Mouse (Mus musculus): ENCODE measurements around the gene Polr2i. TPM values are rescaled to one million over a fixed set of nuclear protein-coding genes. Genes with fewer than 3 reads are reported as not detected.

The Polr2i gene
- polyA plus RNA-seq, 1 experiment from 2014 or later: 144 TPM

DNA sequence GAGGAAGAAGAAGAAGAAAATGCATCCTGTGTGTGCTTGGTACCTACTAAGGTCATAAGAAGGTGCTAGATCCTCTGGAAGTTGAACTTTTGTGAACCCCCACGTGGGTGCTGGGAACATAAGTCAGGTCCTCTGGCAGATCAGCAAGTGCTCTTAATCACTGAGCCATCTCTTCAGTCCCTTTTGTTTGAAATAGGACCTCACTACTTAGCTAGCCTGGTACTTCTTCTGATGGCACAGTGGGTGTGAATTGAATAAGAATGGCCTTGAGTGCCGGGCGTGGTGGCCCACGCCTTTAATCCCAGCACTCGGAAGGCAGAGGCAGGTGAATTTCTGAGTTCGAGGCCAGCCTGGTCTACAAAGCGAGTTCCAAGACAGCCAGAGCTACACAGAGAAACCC lies 34.2 kb downstream of the Polr2i start:
- 85% methylated on average over 7 of the region's 7 CpGs for WGBS
- Histone ChIP-seq H3K9ac (replicated peaks; ENCODE audit: low read depth) (no peak overlapping the region), H3K4me2 (replicated peaks; ENCODE audit: low read depth, low read length) (no peak overlapping the region), H3K27ac (ENCODE audit: low read length) (no peak overlapping the region), H3K9me3 (ENCODE audit: low read length) (no peaks in the 10 kb centered on the region), H3K4me1 (ENCODE audit: insufficient read depth, low read depth, low read length) (no peaks in the 10 kb centered on the region), H3K4me3 (ENCODE audit: low read depth, low read length) (no peak overlapping the region), H3K36me3 (ENCODE audit: insufficient read depth, low read length) (no peaks in the 10 kb centered on the region), H3K27me3 (replicated peaks; ENCODE audit: insufficient read depth, low read length) (no peaks in the 10 kb centered on the region)
- ATAC-seq (no peak), DNase-seq (ENCODE audit: low spot score) (no peak)
- TF ChIP-seq CTCF (IDR thresholded peaks at IDR 0.05): no peak
- TF ChIP-seq EP300 (IDR thresholded peaks at IDR 0.05): no peak

DNA sequence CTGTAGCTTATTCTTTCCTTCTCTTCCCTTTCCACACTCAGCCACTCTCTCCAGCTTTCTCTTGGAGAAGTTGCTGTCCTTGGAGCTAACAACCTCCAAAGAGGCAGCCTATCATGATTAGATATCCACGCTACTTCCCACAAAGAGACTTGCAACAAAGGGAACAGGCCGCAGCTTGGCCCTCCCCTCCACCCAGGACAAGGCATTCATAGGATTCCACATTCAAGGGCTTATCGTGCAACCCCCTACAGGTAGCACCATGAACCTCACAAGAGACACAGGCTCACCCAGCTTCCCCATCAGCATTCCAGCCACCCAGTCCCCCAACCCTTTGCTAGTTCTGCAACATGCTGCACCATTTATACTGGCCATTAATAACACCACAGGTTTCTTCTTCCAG lies 35.0 kb downstream of the Polr2i start:
- WGBS: 83% methylated on average over 3 of the region's 3 CpGs
- Histone ChIP-seq H3K9ac (replicated peaks; ENCODE audit: low read depth) (no peak overlapping the region), H3K4me1 (ENCODE audit: insufficient read depth, low read depth, low read length) (no peaks in the 10 kb centered on the region)

GRCm38 (mm10) chr7:30269641-30270040 lies 37.9 kb downstream of the Polr2i start:
- no peak overlapping the region for H3K27ac ChIP-seq (ENCODE audit: low read length)
- H3K27me3 ChIP-seq (replicated peaks; ENCODE audit: insufficient read depth, low read length): no peaks in the 10 kb centered on the region
- H3K36me3 ChIP-seq (ENCODE audit: insufficient read depth, low read length): no peaks in the 10 kb centered on the region
- ATAC-seq (no peak), DNase-seq (ENCODE audit: low spot score) (no peak)
- no peak overlapping the region for H3K4me2 ChIP-seq (replicated peaks; ENCODE audit: low read depth, low read length)
- 76% methylated on average over 4 of the region's 4 CpGs for WGBS
- TF ChIP-seq EP300 (IDR thresholded peaks at IDR 0.05) (no peak), CTCF (IDR thresholded peaks at IDR 0.05) (no peak)
- H3K4me1 ChIP-seq (ENCODE audit: insufficient read depth, low read depth, low read length): no peaks in the 10 kb centered on the region
- H3K9ac ChIP-seq (replicated peaks; ENCODE audit: low read depth): no peak overlapping the region
- H3K9me3 ChIP-seq (ENCODE audit: low read length): no peaks in the 10 kb centered on the region
- H3K4me3 ChIP-seq (ENCODE audit: low read depth, low read length): no peak overlapping the region

More for the DNA sequence above, 35.0 kb downstream of the Polr2i start:
- Histone ChIP-seq H3K9me3 (ENCODE audit: low read length) (no peaks in the 10 kb centered on the region), H3K27me3 (replicated peaks; ENCODE audit: insufficient read depth, low read length) (no peaks in the 10 kb centered on the region), H3K36me3 (ENCODE audit: insufficient read depth, low read length) (no peaks in the 10 kb centered on the region), H3K27ac (ENCODE audit: low read length) (no peak overlapping the region), H3K4me3 (ENCODE audit: low read depth, low read length) (no peak overlapping the region), H3K4me2 (replicated peaks; ENCODE audit: low read depth, low read length) (no peak overlapping the region)
- no peak for DNase-seq (ENCODE audit: low spot score)
- TF ChIP-seq CTCF (IDR thresholded peaks at IDR 0.05) (no peak), EP300 (IDR thresholded peaks at IDR 0.05) (no peak)
- ATAC-seq: no peak

GRCm38 (mm10) chr7:30274383-30274782 lies 42.6 kb downstream of the Polr2i start:
- no peaks in the 10 kb centered on the region for H3K27me3 ChIP-seq (replicated peaks; ENCODE audit: insufficient read depth, low read length)
- no peaks in the 10 kb centered on the region for H3K36me3 ChIP-seq (ENCODE audit: insufficient read depth, low read length)
- no peak overlapping the region for H3K27ac ChIP-seq (ENCODE audit: low read length)
- DNase-seq (ENCODE audit: low spot score): peak; percentile 52
- H3K4me2 ChIP-seq (replicated peaks; ENCODE audit: low read depth, low read length): no peak overlapping the region
- ATAC-seq: peak; percentile 57
- H3K4me3 ChIP-seq (ENCODE audit: low read depth, low read length): no peak overlapping the region
- H3K4me1 ChIP-seq (ENCODE audit: insufficient read depth, low read depth, low read length): no peaks in the 10 kb centered on the region
- no peak overlapping the region for H3K9ac ChIP-seq (replicated peaks; ENCODE audit: low read depth)
- H3K9me3 ChIP-seq (ENCODE audit: low read length): no peaks in the 10 kb centered on the region
- WGBS: 49% methylated on average over 6 of the region's 6 CpGs
- no peak for TF ChIP-seq EP300 (IDR thresholded peaks at IDR 0.05)
- no peak for TF ChIP-seq CTCF (IDR thresholded peaks at IDR 0.05)

DNA sequence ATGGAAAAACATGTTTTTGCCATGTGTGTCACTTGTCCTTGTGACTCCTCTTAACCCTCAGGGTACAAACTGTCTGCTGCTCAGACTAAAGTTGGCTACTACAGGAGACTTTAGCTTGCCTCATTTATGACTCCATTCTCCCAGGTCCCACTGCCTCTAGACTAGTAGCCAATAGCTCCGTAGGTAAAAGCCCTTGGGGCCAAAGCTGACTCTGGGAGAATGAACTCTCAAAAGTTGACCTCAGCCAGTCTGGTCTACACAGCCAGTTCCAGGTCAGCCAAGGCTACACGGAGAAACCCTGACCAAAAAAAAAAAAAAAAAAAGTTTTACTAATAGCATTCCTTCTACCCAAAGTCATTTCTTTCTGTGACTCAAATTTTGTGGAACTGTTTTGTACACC lies 47.2 kb downstream of the Polr2i start:
- H3K27me3 ChIP-seq (replicated peaks; ENCODE audit: insufficient read depth, low read length): no peaks in the 10 kb centered on the region
- WGBS: 37% methylated on average over 2 of the region's 2 CpGs
- H3K9me3 ChIP-seq (ENCODE audit: low read length): no peaks in the 10 kb centered on the region
- H3K9ac ChIP-seq (replicated peaks; ENCODE audit: low read depth): no peak overlapping the region
- no peaks in the 10 kb centered on the region for H3K36me3 ChIP-seq (ENCODE audit: insufficient read depth, low read length)
- no peak for DNase-seq (ENCODE audit: low spot score)
- no peak overlapping the region for H3K4me2 ChIP-seq (replicated peaks; ENCODE audit: low read depth, low read length)
- H3K27ac ChIP-seq (ENCODE audit: low read length): no peak overlapping the region
- no peak for ATAC-seq
- TF ChIP-seq EP300 (IDR thresholded peaks at IDR 0.05) (no peak), CTCF (IDR thresholded peaks at IDR 0.05) (no peak)
- H3K4me1 ChIP-seq (ENCODE audit: insufficient read depth, low read depth, low read length): 0 out of 2 replicates have a peak, but pooled peaks cover 2% of the 10 kb centered on the region
- no peak overlapping the region for H3K4me3 ChIP-seq (ENCODE audit: low read depth, low read length)

DNA sequence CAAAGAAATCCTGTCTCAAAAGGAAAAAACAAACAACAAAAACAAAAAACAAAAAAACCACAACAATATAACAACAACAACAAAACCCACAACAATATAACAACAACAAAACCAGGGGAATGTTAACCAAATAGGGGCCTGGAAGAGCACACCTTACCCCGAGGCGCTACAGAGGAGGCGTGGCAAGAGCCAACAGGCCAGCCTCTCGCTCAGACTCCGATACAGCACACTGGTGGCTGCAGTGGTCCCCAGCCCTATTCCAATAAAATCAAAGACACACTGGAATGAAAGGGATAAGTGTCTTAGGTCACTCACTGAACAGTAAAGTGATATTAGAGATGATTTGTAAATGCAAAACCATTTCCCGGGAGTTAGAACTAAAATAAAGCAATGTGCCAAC lies 47.8 kb downstream of the Polr2i start:
- H3K4me3 ChIP-seq (ENCODE audit: low read depth, low read length): peak overlapping the region; percentile 67
- no peak for ATAC-seq

More for the DNA sequence above, 47.8 kb downstream of the Polr2i start:
- TF ChIP-seq CTCF (IDR thresholded peaks at IDR 0.05): no peak
- TF ChIP-seq EP300 (IDR thresholded peaks at IDR 0.05): no peak
- Histone ChIP-seq H3K27me3 (replicated peaks; ENCODE audit: insufficient read depth, low read length) (no peaks in the 10 kb centered on the region), H3K27ac (ENCODE audit: low read length) (no peak overlapping the region), H3K9ac (replicated peaks; ENCODE audit: low read depth) (no peak overlapping the region), H3K9me3 (ENCODE audit: low read length) (no peaks in the 10 kb centered on the region), H3K36me3 (ENCODE audit: insufficient read depth, low read length) (no peaks in the 10 kb centered on the region), H3K4me1 (ENCODE audit: insufficient read depth, low read depth, low read length) (0 out of 2 replicates have a peak, but pooled peaks cover 2% of the 10 kb centered on the region), H3K4me2 (replicated peaks; ENCODE audit: low read depth, low read length) (peak overlapping the region; percentile 80)
- 0% methylated on average over 6 of the region's 6 CpGs for WGBS
- peak; percentile 18 for DNase-seq (ENCODE audit: low spot score)

Measured in lung, postnatal 0 days (tissue).